Comparison of ENCODE assay signal across 8 mouse cellular contexts in the genomic region with DNA sequence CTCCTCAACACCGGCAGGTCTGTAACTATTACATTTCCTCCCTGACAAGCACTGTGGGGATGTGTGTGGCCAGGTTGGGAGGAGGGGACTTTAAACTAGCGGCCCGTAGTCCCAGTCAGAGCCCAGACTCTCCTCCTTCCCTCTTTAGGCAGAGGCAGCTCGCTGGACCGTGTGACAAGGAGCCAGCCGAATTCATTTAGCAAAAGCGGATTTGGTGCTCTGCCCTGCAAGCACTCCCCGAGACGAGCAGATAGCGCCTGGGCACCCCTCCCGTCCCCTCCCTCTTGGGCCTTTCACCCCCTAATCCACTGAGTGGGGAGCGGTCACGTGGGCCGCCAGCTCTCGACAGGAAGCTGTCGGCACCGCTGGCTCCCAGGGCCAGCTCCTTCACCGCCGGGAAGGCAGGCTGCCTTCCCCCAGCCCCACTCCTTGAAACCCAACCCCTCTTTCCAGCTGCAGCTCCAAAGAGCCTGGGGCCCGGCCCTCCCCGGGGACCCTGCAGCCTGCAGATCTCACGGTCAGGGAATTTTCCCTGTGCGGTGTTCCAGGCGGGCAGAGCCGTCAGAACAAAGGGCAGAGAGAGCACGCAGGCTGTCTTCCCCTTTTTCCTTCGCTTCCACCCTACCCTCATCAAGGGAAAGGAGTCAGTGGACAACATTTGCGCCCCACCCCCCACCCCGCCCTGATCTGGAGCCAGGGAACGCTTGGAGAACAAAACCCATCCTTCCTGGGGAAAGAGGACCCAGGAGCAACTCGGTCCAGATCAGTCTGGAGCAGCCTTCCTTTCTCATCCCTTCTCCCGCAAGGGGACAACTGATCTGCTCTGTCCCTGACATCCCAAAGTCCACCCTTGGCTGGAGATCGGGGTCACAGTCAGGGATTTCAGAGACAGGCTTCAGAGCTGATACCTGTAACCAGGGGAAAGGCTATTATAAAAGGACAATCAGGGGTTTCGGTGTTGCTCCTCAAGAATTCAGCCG.
DNase-seq lines count a peak whose midpoint lies in the region; ATAC-seq lines count a peak whose summit lies in the region.

No protein-coding gene starts in this region.

- intact Hi-C loops in gastrocnemius, postnatal 14 days (cut with DNase I; ENCODE audit: low total_unique reads) = no loop called here
- intact Hi-C loops in left cerebral cortex, postnatal 36 days (cut with DNase I) = no loop called here

- peak; percentile 81 for DNase-seq in adrenal gland, adult 2 months
- DNase-seq in embryo, embryonic 11 days = peak; percentile 91
- DNase-seq in gastrocnemius, postnatal 14 days = peak; percentile 86
- DNase-seq in induced T-regulatory cell, adult 2 months (ENCODE audit: low read depth) = peak; percentile 42
- peak; percentile 57 to 62 for DNase-seq in left cerebral cortex, postnatal 36 days (ENCODE audit: low spot score in 2 of 2)
- peak; percentile 53 for DNase-seq in right cerebral cortex, postnatal 14 days
- DNase-seq in yolk sac, embryonic 10.5 days (ENCODE audit: low spot score) = peak; percentile 67

- ATAC-seq in megakaryocyte-erythroid progenitor cell, adult 5-6 weeks (replicated peaks; ENCODE audit: low FRiP score, low TSS enrichment, poor library complexity, severe bottlenecking) = peak; percentile 93

Comparison
In these comparisons a context has a peak if more than half of its experiments do, and no peak if none do; other contexts are left out.
1. Peak in every context shown above with its lines: DNase-seq and ATAC-seq.